In genomic region chr9:109866218-109866617, GRCm38 (mm10) we compare ENCODE assay signal across 26 mouse cellular contexts. TPM values are rescaled to one million over a fixed set of nuclear protein-coding genes. Genes with fewer than 3 reads are reported as not detected.
A peak's percentile ranks its signal among the peaks of the same experiment; 100 is the strongest.
DNase-seq lines count a peak whose midpoint lies in the region; ATAC-seq and TF ChIP-seq lines count a peak whose summit lies in the region.
"Had no signal": no experiment of that assay in that cellular context is flagged by ENCODE, and none has a peak within 500 bp of the region (broad histone marks: within the 10 kb centered on the region; RNA-seq: fewer than 3 reads in every experiment).

No protein-coding gene starts in this region.

- ATAC-seq in liver, embryonic 12.5 days: peak; percentile 23; the same call in 1 of the 2 replicates
- ATAC-seq in granulocyte monocyte progenitor cell, adult 5-6 weeks (replicated peaks; ENCODE audit: poor library complexity, severe bottlenecking): 0 out of 2 replicates have a peak, but pooled peaks have one; percentile 10
- ATAC-seq in liver, embryonic 14.5 days (ENCODE audit: insufficient read depth): peak; percentile 22; the same call in 1 of the 2 replicates
- no peak for ATAC-seq in monocyte, adult 5-6 weeks (replicated peaks; ENCODE audit: insufficient number of reproducible peaks, low FRiP score, low TSS enrichment, poor library complexity, severe bottlenecking)
- no peak for ATAC-seq in frontal cortex, adult (ENCODE audit: low TSS enrichment)
- ATAC-seq: activated CD4-positive, CD25-positive, alpha-beta regulatory T cell, adult 4 months; forebrain, embryonic 13.5 days; forebrain, embryonic 15.5 days; forebrain, postnatal 0 days; Patski had no signal

- WGBS in liver, embryonic 12.5 days (ENCODE audit: insufficient replicate concordance): 15% methylated on average over 2 of the region's 2 CpGs
- WGBS in liver, embryonic 14.5 days (ENCODE audit: insufficient replicate concordance): 15% methylated on average over 2 of the region's 2 CpGs

- no peak for TF ChIP-seq RAD21 in MEL (IDR thresholded peaks at IDR 0.05; ENCODE audit: low read depth, low read length)

- TF ChIP-seq POLR2A in MEL (IDR thresholded peaks at IDR 0.05; ENCODE audit: control insufficient read depth in 1 of 2, insufficient read depth in 1 of 2, low read depth in 1 of 2, low read length in 2 of 2, poor library complexity in 1 of 2): no peak

- no peaks in the 10 kb centered on the region for H3K36me3 ChIP-seq in liver, embryonic 12.5 days
- peaks cover 0 to 29% of the 10 kb centered on the region in 2 experiments; a peak in 2 of 4 replicates for H3K36me3 ChIP-seq in MEL (ENCODE audit: control insufficient read depth in 1 of 2, insufficient read depth in 2 of 2, low read length in 2 of 2)
- H3K36me3 ChIP-seq in liver, embryonic 14.5 days (replicated peaks; ENCODE audit: control insufficient read depth, insufficient read depth, low read depth): no peaks in the 10 kb centered on the region
- H3K36me3 ChIP-seq: embryonic facial prominence, embryonic 10.5 days; embryonic facial prominence, embryonic 12.5 days; forebrain, embryonic 15.5 days had no signal

- H3K4me1 ChIP-seq in liver, embryonic 12.5 days: peaks cover 40% of the 10 kb centered on the region
- H3K4me1 ChIP-seq in MEL (ENCODE audit: control insufficient read depth in 1 of 2, insufficient read depth in 2 of 2, low read length in 2 of 2): peaks cover 20 to 38% of the 10 kb centered on the region in 2 experiments
- H3K4me1 ChIP-seq in liver, embryonic 14.5 days (replicated peaks; ENCODE audit: control insufficient read depth in 2 of 2, insufficient read depth in 2 of 2, low read length in 1 of 2): peaks cover 4 to 26% of the 10 kb centered on the region in 2 experiments
- H3K4me1 ChIP-seq: embryonic facial prominence, embryonic 12.5 days; forebrain, embryonic 13.5 days had no signal

- no peak overlapping the region for H3K4me2 ChIP-seq in liver, embryonic 12.5 days
- no peak overlapping the region for H3K4me2 ChIP-seq in liver, embryonic 14.5 days (ENCODE audit: low read depth)
- H3K4me2 ChIP-seq: embryonic facial prominence, embryonic 12.5 days; forebrain, embryonic 13.5 days; forebrain, embryonic 15.5 days had no signal

- no peaks in the 10 kb centered on the region for H3K27me3 ChIP-seq in liver, embryonic 12.5 days (replicated peaks)
- no peaks in the 10 kb centered on the region for H3K27me3 ChIP-seq in MEL (ENCODE audit: control insufficient read depth in 1 of 2, insufficient read depth in 2 of 2, low read length in 2 of 2)
- no peaks in the 10 kb centered on the region for H3K27me3 ChIP-seq in liver, embryonic 14.5 days (ENCODE audit: control insufficient read depth, insufficient read depth, low read length)
- H3K27me3 ChIP-seq: embryonic facial prominence, embryonic 12.5 days; forebrain, embryonic 15.5 days; Patski had no signal

- no peaks in the 10 kb centered on the region for H3K9me3 ChIP-seq in liver, embryonic 12.5 days (replicated peaks)
- H3K9me3 ChIP-seq in MEL (replicated peaks; ENCODE audit: insufficient read depth, low read length): no peaks in the 10 kb centered on the region
- no peaks in the 10 kb centered on the region for H3K9me3 ChIP-seq in liver, embryonic 14.5 days (ENCODE audit: control insufficient read depth, low read length)
- H3K9me3 ChIP-seq: embryonic facial prominence, embryonic 10.5 days; embryonic facial prominence, embryonic 12.5 days; forebrain, embryonic 13.5 days; forebrain, embryonic 15.5 days had no signal

- intact Hi-C loops in left cerebral cortex, adult 2 months (cut with DNase I): loop anchor here (10.0 kb wide), 2 partner anchors 741 to 871 kb away; partner anchors contain the start of gene Pfkfb4

- TF ChIP-seq CTCF in MEL (IDR thresholded peaks at IDR 0.05 in 2 of 3, conservative IDR thresholded peaks at IDR 0.05 in 1 of 3; ENCODE audit: control insufficient read depth in 1 of 3, insufficient read depth in 1 of 3, low read depth in 2 of 3, low read length in 3 of 3, poor library complexity in 1 of 3, severe bottlenecking in 1 of 3): no peak
- TF ChIP-seq CTCF in liver, embryonic 14.5 days (IDR thresholded peaks at IDR 0.05; ENCODE audit: low read depth): no peak
- TF ChIP-seq CTCF in left cerebral cortex, adult 2 months (IDR thresholded peaks at IDR 0.05): no peak

- H3K9ac ChIP-seq in liver, embryonic 12.5 days: no peak overlapping the region
- H3K9ac ChIP-seq in MEL (ENCODE audit: control insufficient read depth, low read depth, low read length, poor library complexity, severe bottlenecking): no peak overlapping the region
- no peak overlapping the region for H3K9ac ChIP-seq in liver, embryonic 14.5 days (replicated peaks)
- H3K9ac ChIP-seq: embryonic facial prominence, embryonic 12.5 days; forebrain, embryonic 13.5 days; forebrain, embryonic 15.5 days; forebrain, postnatal 0 days had no signal

- H3K79me2 ChIP-seq in MEL (ENCODE audit: control insufficient read depth, insufficient read depth, low read length, poor library complexity): no peaks in the 10 kb centered on the region

- DNase-seq in liver (no peak), MEL (ENCODE audit: low read depth, low spot score) (peak; percentile 68)
- DNase-seq in liver, embryonic 14.5 days (ENCODE audit: low read depth in 3 of 3, low spot score in 3 of 3): no peak
- no peak for DNase-seq in left cerebral cortex, adult 2 months (ENCODE audit: extremely low spot score in 1 of 2, low spot score in 2 of 2)
- DNase-seq: adrenal gland, adult 8-10 months; adrenal gland, postnatal 14 days; adrenal gland, postnatal 36 days; cerebellum, adult 11-12 months; cerebellum, adult 2 months; cerebellum, adult 9-10 months; cerebellum, postnatal 10 days; cerebellum, postnatal 25 days; forebrain, postnatal 0 days had no signal

- H3K27ac ChIP-seq in liver, embryonic 12.5 days: peak overlapping the region; percentile 11; the same call in 1 of the 2 replicates
- peak overlapping the region; percentile 26 for H3K27ac ChIP-seq in MEL (ENCODE audit: control insufficient read depth, low read depth, low read length)
- H3K27ac ChIP-seq in liver, embryonic 14.5 days: no peak overlapping the region
- H3K27ac ChIP-seq in left cerebral cortex, adult 2 months: no peak overlapping the region
- H3K27ac ChIP-seq: embryonic facial prominence, embryonic 10.5 days; embryonic facial prominence, embryonic 12.5 days; forebrain, embryonic 13.5 days; forebrain, embryonic 15.5 days had no signal

- no peak for TF ChIP-seq EP300 in MEL (IDR thresholded peaks at IDR 0.05; ENCODE audit: low read depth in 1 of 2, low read length in 2 of 2)
- no peak for TF ChIP-seq EP300 in liver, embryonic 14.5 days (IDR thresholded peaks at IDR 0.05; ENCODE audit: low read depth)

- no peak overlapping the region for H3K4me3 ChIP-seq in liver, embryonic 12.5 days
- no peak overlapping the region for H3K4me3 ChIP-seq in MEL (ENCODE audit: control insufficient read depth in 1 of 2, insufficient read depth in 1 of 2, low read depth in 2 of 2, low read length in 2 of 2)
- H3K4me3 ChIP-seq in liver, embryonic 14.5 days (ENCODE audit: insufficient read depth in 1 of 2, low read depth in 2 of 2, low read length in 2 of 2): no peak overlapping the region
- no peak overlapping the region for H3K4me3 ChIP-seq in left cerebral cortex, adult 2 months
- H3K4me3 ChIP-seq: embryonic facial prominence, embryonic 10.5 days; embryonic facial prominence, embryonic 12.5 days; forebrain, embryonic 13.5 days; forebrain, embryonic 15.5 days had no signal

RNA-seq across cellular contexts. Expression of gene Cdc25a, which starts 9.2 kb away (rescaled TPM):
- 34.9 and 36.4 TPM in 2 replicates for polyA plus RNA-seq in liver, embryonic 12.5 days (2016; fragmentation: Nextera tagmentation; extraction: Ambion mirVana)
- total RNA-seq in MEL (2012; rRNA removed): 50.6 and 67.4 TPM in 2 replicates
- polyA plus RNA-seq in MEL (2012; ENCODE audit: insufficient read depth in 1 of 2, insufficient read length in 2 of 2, low read depth in 1 of 2, low replicate concordance in 2 of 2, missing spikeins in 1 of 2): 10 to 100 TPM; 67.2 to 79.4 TPM
- 45.1 and 52.5 TPM in 2 replicates for total RNA-seq in granulocyte monocyte progenitor cell, adult 5-6 weeks (2014; fragmentation: Nextera tagmentation)
- total RNA-seq in granulocyte monocyte progenitor cell, adult 5-6 weeks (2017): 50.6 and 54.4 TPM in 2 replicates
- 7.6 and 10.8 TPM in 2 replicates for polyA plus RNA-seq in liver, embryonic 14.5 days (2012; rRNA removed)
- polyA plus RNA-seq in liver, embryonic 14.5 days (2014; fragmentation: Nextera tagmentation; extraction: Ambion mirVana): 11.9 and 14.9 TPM in 2 replicates
- 1 to 10 TPM; 5.5 to 6.9 TPM for total RNA-seq in left cerebral cortex, adult 2 months (2021)
- 4.2 to 9.1 TPM (median 8.0 TPM) in 3 replicates for total RNA-seq in monocyte, adult 5-6 weeks (2017)

RNA-seq across cellular contexts. Expression of gene Camp, which starts 16.8 kb away (rescaled TPM):
- polyA plus RNA-seq in liver, embryonic 12.5 days (2016; fragmentation: Nextera tagmentation; extraction: Ambion mirVana): 25.2 and 31.4 TPM in 2 replicates
- total RNA-seq in MEL (2012; rRNA removed): not detected in 2 replicates
- polyA plus RNA-seq in MEL (2012; ENCODE audit: insufficient read depth in 1 of 2, insufficient read length in 2 of 2, low read depth in 1 of 2, low replicate concordance in 2 of 2, missing spikeins in 1 of 2): under 1 TPM in 1 of 2 experiments, not detected in 1; 0.13 TPM
- total RNA-seq in granulocyte monocyte progenitor cell, adult 5-6 weeks (2014; fragmentation: Nextera tagmentation): 3.0 and 37.6 TPM in 2 replicates
- total RNA-seq in granulocyte monocyte progenitor cell, adult 5-6 weeks (2017): 99.8 and 173 TPM in 2 replicates
- 54.1 and 56.1 TPM in 2 replicates for polyA plus RNA-seq in liver, embryonic 14.5 days (2012; rRNA removed)
- polyA plus RNA-seq in liver, embryonic 14.5 days (2014; fragmentation: Nextera tagmentation; extraction: Ambion mirVana): 78.5 and 101 TPM in 2 replicates
- total RNA-seq in left cerebral cortex, adult 2 months (2021): not detected
- total RNA-seq in monocyte, adult 5-6 weeks (2017): not detected in 3 replicates
- total RNA-seq: adrenal gland, adult 8-10 months; ES-E14; forebrain, postnatal 0 days had no signal
- polyA plus RNA-seq: activated CD4-positive, CD25-positive, alpha-beta regulatory T cell, adult 4 months; C2C12; embryonic facial prominence, embryonic 10.5 days; Patski had no signal

RNA-seq across cellular contexts. Expression of gene Nme6, which starts 33.7 kb away (rescaled TPM):
- 59.0 and 61.2 TPM in 2 replicates for polyA plus RNA-seq in liver, embryonic 12.5 days (2016; fragmentation: Nextera tagmentation; extraction: Ambion mirVana)
- total RNA-seq in MEL (2012; rRNA removed): 75.9 and 98.2 TPM in 2 replicates
- polyA plus RNA-seq in MEL (2012; ENCODE audit: insufficient read depth in 1 of 2, insufficient read length in 2 of 2, low read depth in 1 of 2, low replicate concordance in 2 of 2, missing spikeins in 1 of 2): 10 to 100 TPM in 1 of 2 experiments, not detected in 1; 84.1 TPM
- 54.0 and 59.5 TPM in 2 replicates for total RNA-seq in granulocyte monocyte progenitor cell, adult 5-6 weeks (2014; fragmentation: Nextera tagmentation)
- 22.1 and 28.4 TPM in 2 replicates for total RNA-seq in granulocyte monocyte progenitor cell, adult 5-6 weeks (2017)
- polyA plus RNA-seq in liver, embryonic 14.5 days (2012; rRNA removed): 34.0 and 34.3 TPM in 2 replicates
- polyA plus RNA-seq in liver, embryonic 14.5 days (2014; fragmentation: Nextera tagmentation; extraction: Ambion mirVana): 53.6 and 54.6 TPM in 2 replicates
- total RNA-seq in left cerebral cortex, adult 2 months (2021): 10 to 100 TPM; 10.6 to 11.2 TPM
- total RNA-seq in monocyte, adult 5-6 weeks (2017): 1.7 to 2.1 TPM in 2 of 3 replicates, not detected in the other

RNA-seq across cellular contexts. Expression of gene Spink8, which starts 54.1 kb away (rescaled TPM):
- polyA plus RNA-seq in liver, embryonic 12.5 days (2016; fragmentation: Nextera tagmentation; extraction: Ambion mirVana): not detected in 2 replicates
- not detected in 2 replicates for total RNA-seq in MEL (2012; rRNA removed)
- polyA plus RNA-seq in MEL (2012; ENCODE audit: insufficient read depth in 1 of 2, insufficient read length in 2 of 2, low read depth in 1 of 2, low replicate concordance in 2 of 2, missing spikeins in 1 of 2): not detected
- not detected in 2 replicates for total RNA-seq in granulocyte monocyte progenitor cell, adult 5-6 weeks (2014; fragmentation: Nextera tagmentation)
- not detected in 2 replicates for total RNA-seq in granulocyte monocyte progenitor cell, adult 5-6 weeks (2017)
- polyA plus RNA-seq in liver, embryonic 14.5 days (2012; rRNA removed): not detected in 2 replicates
- polyA plus RNA-seq in liver, embryonic 14.5 days (2014; fragmentation: Nextera tagmentation; extraction: Ambion mirVana): not detected in 2 replicates
- 1 to 10 TPM; 2.6 to 3.4 TPM for total RNA-seq in left cerebral cortex, adult 2 months (2021)
- not detected in 3 replicates for total RNA-seq in monocyte, adult 5-6 weeks (2017)
- total RNA-seq: forebrain, postnatal 0 days had no signal
- polyA plus RNA-seq: activated CD4-positive, CD25-positive, alpha-beta regulatory T cell, adult 4 months; C2C12; embryonic facial prominence, embryonic 10.5 days; embryonic facial prominence, embryonic 12.5 days; forebrain, embryonic 11.5 days; forebrain, embryonic 13.5 days; forebrain, embryonic 15.5 days; Patski had no signal

Comparison
In these comparisons a context has a peak if more than half of its experiments do, and no peak if none do; other contexts are left out.
1. H3K27ac ChIP-seq: peak in liver, embryonic 12.5 days (single experiment) and MEL (single experiment); none in liver, embryonic 14.5 days (single experiment) and left cerebral cortex, adult 2 months (single experiment).
2. ATAC-seq: peak in liver, embryonic 12.5 days (single experiment), granulocyte monocyte progenitor cell, adult 5-6 weeks (single experiment) and liver, embryonic 14.5 days (single experiment); none in monocyte, adult 5-6 weeks (single experiment) and frontal cortex, adult (single experiment).